Mouse (Mus musculus) adrenal gland (tissue): ENCODE data around the gene Capza1.

Experiments
- intact Hi-C: fragments of 180-260 bp; cut with DNase I; formaldehyde crosslinking; loops from one replicate; pipeline ENCODE4 v1.15.1; 2025
- long read RNA-seq, 2 experiments: library from polyadenylated mRNA; unstranded; transcript quantifications; one replicate each; pipeline ENCODE4 v2.0.0; 2020; ENCODE audit warnings: borderline replicate concordance in 1 of 2; ENCODE audit not compliant: insufficient replicate concordance in 1 of 2

Gene Capza1
- long read RNA-seq, experiment 1, transcript Capza1-201 (10 exons, 3,193 nt), result major isoform, 34 of 45 reads
- long read RNA-seq, experiment 1, partial matches to known transcripts, result 5 of 45 reads
- long read RNA-seq, experiment 1, other reads (novel, unspliced or antisense), result 6 of 45 reads
- long read RNA-seq, experiment 2, transcript Capza1-201 (10 exons, 3,193 nt), result major isoform, 23 of 38 reads
- long read RNA-seq, experiment 2, partial matches to known transcripts, result 4 of 38 reads
- long read RNA-seq, experiment 2, other reads (novel, unspliced or antisense), result 10 of 38 reads

DNA sequence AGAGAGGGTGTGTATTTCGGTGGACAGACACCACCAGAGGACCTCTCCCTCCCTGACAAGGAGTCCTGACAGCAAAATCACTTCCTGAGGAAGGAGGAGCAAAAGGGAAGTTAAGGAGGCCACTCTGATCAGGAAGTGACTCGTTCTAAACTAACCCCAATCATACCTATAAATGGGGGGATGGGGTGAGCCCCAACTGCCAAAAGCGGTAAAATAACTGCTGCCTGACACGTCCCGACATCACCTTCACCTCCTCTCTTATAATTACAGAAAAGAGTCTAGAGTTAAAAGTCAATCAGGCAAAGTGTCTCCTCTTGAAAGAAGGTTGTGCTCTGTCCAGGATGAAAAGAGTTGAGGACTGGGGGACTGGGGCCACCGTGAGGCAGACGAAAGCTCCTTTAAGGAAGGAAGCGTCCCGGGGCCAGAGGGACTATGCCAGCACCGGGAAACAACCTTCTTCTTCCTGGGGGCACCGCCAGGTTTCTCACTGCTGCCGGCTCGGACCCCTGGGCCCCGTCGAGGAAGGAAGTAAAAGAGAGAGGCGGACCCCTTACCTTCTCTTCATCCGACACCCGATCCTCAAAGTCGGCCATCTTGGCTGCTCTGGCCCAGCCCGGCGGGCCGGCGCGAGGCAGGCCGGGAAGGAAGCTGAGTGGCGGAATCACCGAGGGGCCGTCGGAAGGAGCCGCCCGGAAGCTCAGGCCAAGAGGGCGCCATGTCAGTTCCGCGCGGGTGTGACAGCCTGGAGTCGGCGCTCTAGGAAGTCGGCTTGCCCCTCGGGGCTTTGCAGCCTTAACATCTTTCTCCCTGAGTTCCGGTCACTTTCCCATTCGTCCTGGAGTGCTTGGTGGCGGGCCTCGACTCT lies at the start of gene Capza1, which contains the start of gene St7l:
Gene Capza1, minus strand, starts transcription at position 720 of the 865 bp plus-strand sequence.
Gene St7l, plus strand, starts transcription at position 220 of the 865 bp plus-strand sequence.
- intact Hi-C loops, result loop anchor here (5.0 to 10.0 kb wide), 2 partner anchors 72 to 149 kb away; no protein-coding TSS in a partner anchor

DNA sequence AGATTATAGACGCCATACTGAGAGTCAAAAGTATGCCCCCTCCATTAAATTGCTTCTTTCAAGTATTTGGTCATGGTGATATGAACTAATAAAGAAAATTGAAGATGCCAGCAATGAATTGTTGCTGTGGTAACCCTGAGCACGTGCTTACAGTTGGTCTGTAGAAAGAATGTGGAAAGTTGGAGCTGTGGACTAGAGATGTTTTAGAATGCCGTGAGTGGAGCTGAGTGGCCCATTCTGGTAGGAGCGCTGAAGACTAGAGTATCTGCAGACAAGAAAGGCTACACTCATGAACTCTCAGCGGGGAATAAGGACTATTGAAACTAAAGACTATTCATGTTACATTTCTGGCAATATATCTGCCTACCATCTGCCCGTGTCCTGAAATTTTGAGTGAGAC lies 44.9 kb upstream of the Capza1 start:
- intact Hi-C loops, result no loop called here

DNA sequence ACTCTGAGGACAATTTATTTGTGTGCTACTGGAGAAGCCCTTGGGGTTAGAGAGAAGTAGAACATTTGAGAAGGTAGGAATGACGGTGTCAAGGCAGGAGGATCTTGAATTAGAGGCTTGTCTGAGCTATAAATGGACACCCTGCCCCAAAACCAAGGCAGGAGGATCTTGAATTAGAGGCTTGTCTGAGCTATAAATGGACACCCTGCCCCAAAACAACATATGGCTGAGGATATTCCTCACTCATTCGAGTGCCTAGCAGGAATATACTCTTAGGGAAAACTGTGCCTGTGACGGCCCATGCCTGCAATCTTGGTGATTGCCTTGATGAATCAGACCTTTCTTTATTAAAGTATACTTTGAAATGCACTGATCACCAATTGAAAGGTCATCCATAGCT lies 41.7 kb upstream of the Capza1 start:
- intact Hi-C loops, result no loop called here

DNA sequence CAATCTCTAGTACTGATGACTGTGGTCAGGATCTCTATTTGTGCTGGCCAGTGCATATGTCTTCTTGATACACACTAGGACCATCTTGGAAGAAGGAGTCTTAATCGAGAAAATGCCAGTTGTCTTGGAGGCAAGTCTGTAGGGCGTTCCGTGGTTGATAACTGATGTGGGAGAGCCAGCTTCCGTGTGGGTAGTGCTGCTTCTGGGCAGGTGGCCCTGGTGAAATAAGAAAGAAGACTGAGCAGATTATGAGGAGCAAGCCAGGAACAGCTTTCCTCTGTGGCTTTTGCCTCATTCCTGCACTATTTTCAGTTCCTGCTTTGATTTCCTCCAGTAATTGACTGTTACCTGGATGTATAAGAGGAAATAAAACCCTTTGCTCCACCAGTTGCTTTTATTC lies 41.1 kb upstream of the Capza1 start:
- intact Hi-C loops, result no loop called here

DNA sequence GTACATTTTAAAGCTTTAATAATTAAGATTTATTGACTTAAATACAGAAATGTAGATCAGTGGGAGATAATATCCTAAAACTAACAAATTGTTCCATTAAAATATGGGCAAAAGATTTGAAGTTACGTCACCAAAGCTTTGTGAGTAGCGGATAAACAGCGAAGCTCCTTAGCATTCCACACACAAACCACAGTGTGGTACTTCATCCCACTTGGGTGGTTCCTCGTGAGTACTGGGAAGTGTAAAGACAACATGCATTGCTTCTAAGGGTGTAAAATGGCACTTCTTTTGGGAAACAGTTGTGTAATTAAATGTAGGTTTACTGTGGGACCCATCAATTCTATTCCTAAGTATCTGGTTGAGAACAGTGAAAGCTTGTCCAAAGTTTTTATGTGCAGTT lies 36.8 kb upstream of the Capza1 start:
- intact Hi-C loops, result no loop called here

DNA sequence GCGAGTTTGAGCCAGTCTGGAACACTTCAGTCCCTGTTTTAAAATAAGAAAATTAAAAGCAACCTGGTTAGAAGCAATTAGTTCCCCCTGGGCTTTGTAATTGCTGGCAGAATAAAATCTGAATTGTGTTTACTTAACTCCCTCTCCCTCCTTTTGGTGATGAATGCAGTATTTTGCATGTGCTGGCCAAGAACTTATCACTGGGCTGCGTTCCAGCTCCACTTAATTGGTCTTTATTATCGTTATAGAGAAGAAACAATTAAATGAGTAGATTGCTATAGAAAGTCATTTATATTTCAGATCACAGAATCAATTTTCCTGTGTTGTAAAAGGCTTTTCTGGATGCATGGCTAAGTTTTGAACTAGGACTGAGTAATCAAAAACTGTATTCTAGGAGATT lies 31.8 kb upstream of the Capza1 start:
- intact Hi-C loops, result no loop called here

DNA sequence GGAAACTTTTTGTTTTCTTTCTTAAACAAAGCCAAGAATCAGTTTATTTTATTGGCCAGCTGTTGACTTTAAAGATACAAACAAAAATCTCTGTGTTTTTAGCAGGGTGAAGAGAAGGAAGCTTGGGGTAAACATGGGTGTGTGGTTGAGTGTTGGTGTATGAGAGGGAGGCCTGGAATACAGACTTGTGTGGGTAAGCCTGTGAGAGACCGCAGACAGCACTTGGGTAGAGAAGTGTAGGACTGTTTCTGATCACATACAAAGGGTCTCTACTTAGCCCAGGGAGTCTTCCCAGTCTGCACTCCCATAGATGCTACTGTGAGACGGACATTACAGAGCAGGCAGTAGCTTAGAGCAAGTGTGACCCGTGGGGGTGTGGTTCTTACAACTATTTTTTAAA lies 24.3 kb upstream of the Capza1 start:
- intact Hi-C loops, result no loop called here

DNA sequence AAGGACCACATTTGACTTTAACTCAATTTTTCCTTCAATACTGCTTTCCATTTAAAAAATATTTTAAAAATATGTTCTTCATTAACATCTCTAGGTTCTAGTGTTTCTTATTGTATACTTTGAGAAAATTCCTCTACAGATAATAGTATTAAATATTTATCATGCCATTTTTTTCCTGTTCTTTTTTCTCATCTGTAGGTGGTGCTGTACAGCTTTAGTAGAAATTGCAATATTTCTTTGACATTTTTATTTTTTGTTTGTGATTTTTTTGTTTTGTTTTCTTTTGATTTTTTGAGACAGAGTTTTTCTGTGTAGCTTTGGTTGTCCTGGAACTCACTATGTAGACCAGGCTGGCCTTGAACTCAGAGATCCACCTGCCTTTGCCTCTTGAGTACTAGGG lies 5.3 kb upstream of the Capza1 start:
- intact Hi-C loops, result loop anchor here (10.0 kb wide), 1 partner anchor 155 kb away; no protein-coding TSS in a partner anchor

DNA sequence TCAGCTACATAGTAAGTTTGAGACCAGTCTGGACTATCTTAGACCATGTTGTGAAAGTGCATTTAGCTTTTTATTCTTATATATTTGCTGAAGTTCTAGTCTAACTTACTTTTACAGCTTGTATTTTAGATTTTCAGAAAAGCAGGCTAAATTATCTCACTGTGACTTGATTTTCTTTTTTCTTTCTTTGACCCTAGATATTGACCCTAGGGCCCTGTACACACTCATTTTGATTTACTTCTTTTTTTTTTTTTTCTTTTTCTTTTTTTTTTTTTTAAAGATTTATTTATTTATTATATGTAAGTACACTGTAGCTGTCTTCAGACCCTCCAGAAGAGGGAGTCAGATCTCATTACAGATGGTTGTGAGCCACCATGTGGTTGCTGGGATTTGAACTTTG lies 2.4 kb upstream of the Capza1 start:
- intact Hi-C loops, result loop anchor here (10.0 kb wide), 1 partner anchor 152 kb away; no protein-coding TSS in a partner anchor

DNA sequence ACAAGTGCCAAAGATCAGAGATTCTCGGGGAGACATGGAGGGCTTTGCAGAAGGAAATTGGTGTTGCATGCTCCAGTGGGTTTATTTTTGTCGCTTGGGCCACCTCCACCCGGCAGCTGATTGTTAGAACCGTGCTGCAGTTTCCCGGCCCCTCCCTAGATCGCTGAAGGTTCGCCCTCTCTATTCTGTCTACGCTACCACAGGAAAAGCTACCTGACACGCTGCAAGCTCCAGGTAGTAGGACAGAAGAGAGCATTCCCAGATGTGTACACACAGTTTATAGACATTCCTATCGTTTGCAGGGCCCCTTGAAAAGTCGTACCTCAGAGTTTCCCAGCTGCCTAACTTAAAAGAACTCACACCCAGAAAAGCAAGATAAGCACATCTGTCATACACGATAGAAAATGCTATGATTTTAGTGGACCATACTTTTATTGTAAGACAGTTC lies 1.1 kb upstream of the Capza1 start:
- intact Hi-C loops, result loop anchor here (10.0 kb wide), 1 partner anchor 151 kb away; no protein-coding TSS in a partner anchor

DNA sequence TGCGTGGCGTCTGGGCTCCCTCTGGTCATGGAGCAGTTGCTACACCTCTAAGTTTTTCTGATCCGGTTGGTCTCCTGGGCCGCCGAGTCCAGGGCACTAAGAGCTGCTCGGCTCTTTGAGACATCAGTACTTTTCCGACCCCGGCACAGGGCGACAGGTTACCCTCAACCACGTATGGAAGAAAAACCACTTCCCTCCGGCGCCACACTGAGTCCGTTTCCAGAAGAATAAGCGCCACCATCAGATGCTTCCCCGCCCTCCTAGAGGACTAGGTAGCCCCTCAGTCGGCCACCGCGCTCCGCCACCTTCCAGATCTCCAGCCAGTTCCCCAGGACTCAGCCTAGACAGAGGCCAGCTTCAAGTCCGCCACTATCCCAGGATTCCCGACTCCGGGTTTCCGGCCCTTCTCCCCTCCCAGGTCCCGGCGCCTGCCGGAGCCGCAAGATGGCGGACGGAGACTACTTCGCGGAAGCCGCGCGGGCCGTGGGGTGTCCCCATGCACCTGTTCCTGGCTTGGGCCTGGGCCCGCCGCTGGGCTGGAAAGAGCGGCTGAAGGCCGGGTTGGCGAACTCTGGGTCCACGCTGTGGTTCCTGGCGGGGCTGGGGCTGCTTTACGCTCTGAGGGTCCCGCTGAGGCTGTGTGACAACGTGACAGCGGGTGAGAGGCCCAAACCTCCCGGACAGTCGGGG lies 491 bp upstream of the Capza1 start:
- intact Hi-C loops, result loop anchor here (5.0 to 10.0 kb wide), 2 partner anchors 72 to 150 kb away; no protein-coding TSS in a partner anchor

DNA sequence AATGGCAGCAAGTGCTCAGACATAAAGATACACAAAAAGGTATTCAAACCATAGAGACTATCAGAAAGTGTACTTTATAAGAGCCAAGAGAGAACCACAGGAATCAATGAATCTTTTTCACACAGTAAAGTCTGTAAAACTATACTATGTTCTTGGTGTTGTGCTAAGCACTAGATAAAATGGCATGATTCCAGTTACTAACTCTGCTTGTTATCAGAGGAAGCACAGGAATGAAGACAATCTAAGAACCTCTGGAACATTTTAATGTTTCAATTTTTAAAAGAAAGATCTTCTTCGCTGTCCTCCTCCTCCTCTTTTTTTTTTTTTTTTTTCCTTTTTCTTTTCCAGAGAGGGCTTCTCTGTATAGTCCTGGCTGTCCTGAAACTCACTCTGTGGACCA lies 5.7 kb downstream of the Capza1 start:
- intact Hi-C loops, result no loop called here

DNA sequence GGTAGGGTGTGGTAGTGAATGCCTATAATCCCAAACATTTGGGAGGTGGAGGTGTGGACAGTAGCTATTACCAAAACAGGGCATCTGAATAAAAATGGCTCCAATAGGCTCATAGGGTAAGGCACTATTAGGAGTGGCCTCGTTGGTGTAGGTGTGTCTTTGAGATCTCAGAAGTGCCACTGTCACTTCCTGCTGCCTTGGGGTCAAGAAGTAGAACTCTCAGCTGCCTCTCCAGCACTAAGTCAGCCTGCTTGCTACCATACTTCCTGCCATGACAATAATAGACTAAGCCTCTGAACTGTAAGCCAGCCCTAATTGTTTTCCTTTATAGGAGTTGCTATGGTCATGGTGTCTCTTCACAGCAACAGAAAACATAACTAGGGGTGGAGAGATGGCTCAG lies 8.2 kb downstream of the Capza1 start:
- intact Hi-C loops, result no loop called here

DNA sequence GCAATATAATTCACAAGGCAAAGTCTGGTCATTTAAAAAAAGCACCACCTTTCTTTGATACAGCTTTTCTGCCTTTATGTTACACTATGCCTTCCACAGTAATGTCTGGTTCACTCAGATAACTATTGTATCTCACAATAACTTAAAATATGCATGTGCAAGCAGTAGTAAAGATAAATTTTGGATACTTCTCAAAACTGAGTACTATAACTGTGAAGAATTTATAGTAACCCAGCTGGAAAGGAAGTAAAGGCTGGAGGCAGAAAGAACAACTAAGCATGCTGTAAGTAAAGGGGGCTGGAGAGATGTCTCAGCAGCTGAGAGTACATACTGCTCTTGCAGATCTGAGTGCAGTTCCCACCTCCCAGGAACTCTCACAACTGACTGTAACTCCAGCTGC lies 9.4 kb downstream of the Capza1 start:
- intact Hi-C loops, result no loop called here

DNA sequence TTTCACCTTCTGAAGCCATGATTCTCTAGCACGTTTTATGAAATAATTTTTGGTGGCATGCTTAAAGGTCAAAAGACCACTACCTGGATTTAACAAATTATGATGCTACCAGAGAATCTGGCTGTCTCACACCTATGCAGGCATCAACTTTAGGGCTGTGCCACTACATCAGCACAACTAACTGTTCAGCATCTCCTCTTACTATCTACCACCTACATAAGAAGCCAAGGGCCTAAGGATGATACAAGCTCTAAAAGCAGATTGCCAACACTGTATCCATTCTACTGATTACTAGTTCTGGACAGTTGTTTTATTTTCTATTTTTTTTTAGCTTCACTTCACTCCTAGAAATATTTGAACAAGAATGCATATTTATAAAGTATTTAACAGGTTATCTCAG lies 9.8 kb downstream of the Capza1 start:
- intact Hi-C loops, result no loop called here

DNA sequence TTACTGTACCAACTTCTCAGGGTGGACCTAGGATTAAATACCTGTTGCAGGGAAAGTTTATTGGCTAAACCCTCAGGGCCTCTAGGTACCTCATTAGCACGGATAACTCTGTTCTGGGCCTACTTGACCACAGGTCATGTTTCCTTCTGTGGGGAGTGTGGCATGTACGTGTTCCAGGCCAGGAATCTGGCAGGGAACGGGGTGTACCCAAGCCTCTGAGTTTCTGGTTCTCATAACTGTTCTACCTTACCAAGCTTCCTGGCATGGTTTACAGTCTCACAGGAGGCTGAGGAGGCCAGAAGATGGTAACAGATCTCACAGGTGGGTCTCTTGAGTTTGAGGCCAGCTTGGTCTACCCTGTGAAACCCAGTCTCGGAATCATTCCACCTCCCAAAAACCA lies 17.7 kb downstream of the Capza1 start:
- intact Hi-C loops, result no loop called here

DNA sequence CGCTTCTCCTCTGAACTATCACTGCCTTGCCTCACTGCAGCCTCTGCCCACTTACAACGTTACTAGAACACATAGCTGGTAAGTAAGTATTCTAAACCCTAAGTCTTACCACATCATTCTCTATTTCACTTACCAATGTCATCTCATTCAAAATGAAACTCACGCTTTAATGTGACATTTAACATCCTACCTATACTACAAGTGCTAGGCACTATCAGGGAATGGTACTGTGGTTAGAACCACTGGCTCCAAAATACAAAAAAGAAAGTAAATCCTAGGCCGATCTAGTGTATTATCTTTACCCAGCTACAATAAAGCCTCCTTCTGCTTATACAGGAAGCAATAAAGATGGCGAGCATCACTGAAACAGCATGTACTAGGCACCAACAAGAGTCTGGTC lies 23.3 kb downstream of the Capza1 start:
- intact Hi-C loops, result no loop called here

DNA sequence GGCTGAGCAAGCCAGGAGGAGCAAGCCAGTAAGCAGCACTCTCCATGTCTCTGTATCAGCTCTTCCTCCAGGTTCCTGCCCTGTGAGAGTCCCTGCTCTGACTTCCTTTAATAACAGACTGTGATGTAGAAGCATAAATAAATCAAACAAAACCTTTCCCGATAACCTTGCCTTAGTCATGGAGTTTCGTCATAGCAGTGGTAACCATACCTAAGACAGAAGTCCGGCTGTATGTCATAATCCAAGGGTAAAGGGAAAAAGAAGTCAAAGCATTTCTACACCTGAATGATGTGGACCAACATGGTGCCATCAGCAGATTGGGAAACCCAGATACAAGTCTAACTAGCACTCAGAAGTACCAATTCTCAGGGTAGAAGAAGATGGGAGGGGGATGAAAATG lies 28.5 kb downstream of the Capza1 start:
- intact Hi-C loops, result no loop called here

DNA sequence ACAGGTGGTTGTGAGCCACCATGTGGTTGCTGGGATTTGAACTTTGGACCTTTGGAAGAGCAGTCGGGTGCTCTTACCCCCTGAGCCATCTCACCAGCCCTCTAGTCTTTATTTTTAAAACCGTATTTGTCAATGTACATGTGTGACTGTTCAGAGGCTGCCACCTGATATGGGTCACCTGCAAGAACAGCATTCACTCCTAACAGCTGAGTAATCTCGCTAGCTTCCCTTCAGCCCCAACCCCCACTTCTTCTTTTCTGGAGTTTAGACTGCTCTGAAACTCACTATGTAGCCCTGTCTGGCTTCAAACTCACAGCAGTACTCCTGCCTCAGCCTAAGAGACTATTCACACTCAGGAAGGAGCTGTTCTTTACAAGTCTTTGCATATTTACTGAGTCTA lies 41.9 kb downstream of the Capza1 start:
- intact Hi-C loops, result loop anchor here (5.0 kb wide), 1 partner anchor 35 kb away; the partner anchor contains the start of gene Rhoc

DNA sequence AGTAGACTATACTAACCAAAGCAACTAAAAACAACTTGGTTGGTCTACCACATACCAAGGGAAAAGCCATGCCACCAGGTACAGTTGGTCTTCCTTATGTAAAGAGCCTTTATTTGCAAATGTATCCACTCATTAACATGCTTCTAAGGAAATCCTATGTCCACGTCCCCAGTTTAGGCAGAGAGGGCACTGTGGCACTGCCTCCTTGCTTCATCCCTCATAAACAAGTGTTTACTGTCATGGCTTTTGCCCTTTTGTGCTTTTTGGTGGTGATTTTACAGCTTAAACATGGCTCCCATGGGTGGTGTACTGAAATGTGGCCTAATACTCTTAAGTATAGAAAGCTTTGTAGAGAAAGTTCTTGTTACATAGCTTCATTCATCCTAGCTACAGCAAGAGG lies 43.9 kb downstream of the Capza1 start:
- intact Hi-C loops, result loop anchor here (5.0 kb wide), 1 partner anchor 33 kb away; the partner anchor contains the start of gene Rhoc

DNA sequence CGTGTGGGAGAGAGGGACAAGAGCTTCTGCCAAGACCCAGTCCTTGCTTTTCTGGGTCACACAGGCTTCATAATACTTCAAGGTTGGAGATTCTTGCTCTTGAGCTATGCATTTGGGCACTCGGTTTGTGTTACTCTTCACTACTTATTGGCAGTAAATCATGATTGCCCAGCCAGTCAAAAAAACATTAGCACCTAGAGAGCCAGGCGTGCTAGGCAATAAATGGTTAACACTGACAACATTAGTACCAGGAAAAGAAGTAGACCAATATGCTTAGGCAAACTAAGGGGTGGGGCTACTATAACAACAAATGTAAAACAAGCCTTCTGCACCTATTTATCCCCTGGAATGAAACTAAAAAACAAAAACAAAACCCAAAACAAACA lies 45.6 kb downstream of the Capza1 start:
- intact Hi-C loops, result no loop called here
